Mouse (Mus musculus) thymus, postnatal 4 days (tissue): Measurements from ENCODE around the gene Tceal3.
"Not testable (repeated sequence)": the region's sequence is repeated elsewhere in the genome, so short reads cannot be mapped to it uniquely, and the experiment has no call there.

Experiments used
- DNase-seq: peaks from one replicate; pipeline ENCODE4 v3.0.0; 2021

Gene Tceal3

GRCm38 (mm10) chrX:136707446-136708167 is 117.0 kb downstream of the Tceal3 start, which contains the start of gene Tceal1:
Gene Tceal1 (plus strand): TSS chrX:136707982.
- DNase-seq, result peak; percentile 8

DNA sequence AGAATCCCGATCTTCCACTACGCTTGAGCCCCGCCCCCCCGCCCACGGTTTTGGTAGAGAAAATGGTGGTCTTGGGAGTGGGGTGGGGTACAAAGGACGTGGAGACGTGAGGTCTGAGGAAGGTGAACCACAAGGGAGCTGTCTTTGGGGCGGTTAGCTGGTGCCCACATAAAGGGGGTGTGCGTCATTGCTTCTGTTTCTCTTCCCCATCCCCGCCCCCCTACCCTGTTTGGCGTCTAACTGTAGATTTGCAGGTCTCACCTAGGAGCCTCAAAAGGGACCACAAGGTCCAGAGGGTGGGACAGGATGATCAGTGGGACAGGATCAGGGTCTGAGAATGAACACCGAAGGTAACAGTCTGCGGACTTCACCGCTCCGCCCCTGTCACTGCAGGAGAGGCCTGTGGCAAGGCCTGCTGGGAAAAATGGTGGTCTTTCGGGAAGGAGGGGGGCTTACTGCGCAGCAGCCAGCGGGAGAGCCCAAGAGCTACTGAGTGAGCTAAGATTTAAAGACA is 117.6 kb downstream of the Tceal3 start:
- peak; percentile 33 for DNase-seq

- DNase-seq, result no peak
Measured at GRCm38 (mm10) chrX:136708782-136709181, 118.1 kb downstream of the Tceal3 start.

GRCm38 (mm10) chrX:136714742-136715474 is 124.3 kb downstream of the Tceal3 start:
- not testable (repeated sequence) for DNase-seq
